Mouse (Mus musculus) stomach, embryonic 14.5 days (tissue): ENCODE results near the gene Scn1b. TPM values are rescaled to one million over a fixed set of nuclear protein-coding genes. Genes with fewer than 3 reads are reported as not detected.

Source experiments
- ATAC-seq: fragments of 200-750 bp; cut with Nextera tagmentation; 2 replicates; pipeline ENCODE4 v1.8.0; 2017; ENCODE audit warnings: low read depth, moderate TSS enrichment; ENCODE audit not compliant: insufficient number of reproducible peaks, insufficient read depth, low FRiP score
- H3K27ac ChIP-seq: fragments of 300-500 bp; sonication (generic); 2 replicates; pipeline ENCODE4 v1.5.1; 2014; ENCODE audit warnings: mild to moderate bottlenecking, low read length, moderate library complexity, mixed read lengths
- H3K27me3 ChIP-seq: fragments of 300-500 bp; sonication (generic); 2 replicates; pipeline ENCODE4 v1.6.1; 2014; ENCODE audit warnings: low read length, control low read depth, mixed read lengths; ENCODE audit not compliant: control insufficient read depth, insufficient read depth
- H3K36me3 ChIP-seq: fragments of 300-500 bp; sonication (generic); 2 replicates; pipeline ENCODE4 v1.6.1; 2014; ENCODE audit warnings: mild to moderate bottlenecking, control low read depth, low read length, moderate library complexity, mixed read lengths; ENCODE audit not compliant: control insufficient read depth, insufficient read depth
- H3K4me1 ChIP-seq: fragments of 300-500 bp; sonication (generic); 2 replicates; pipeline ENCODE4 v1.6.1; 2014; ENCODE audit warnings: low read length, control low read depth, mixed read lengths; ENCODE audit not compliant: control insufficient read depth, insufficient read depth
- H3K4me2 ChIP-seq: fragments of 300-500 bp; sonication (generic); replicated peaks from 2 replicates; pipeline ENCODE4 v1.6.1; 2014; ENCODE audit warnings: low read depth, low read length, control low read depth
- H3K4me3 ChIP-seq: fragments of 300-500 bp; sonication (generic); 2 replicates; pipeline ENCODE4 v1.5.1; 2014; ENCODE audit warnings: low read depth, low read length, control low read depth
- H3K9ac ChIP-seq: fragments of 300-500 bp; sonication (generic); replicated peaks from 2 replicates; pipeline ENCODE4 v1.6.1; 2014; ENCODE audit warnings: low read depth, mild to moderate bottlenecking, control low read depth, low read length, moderate library complexity, mixed read lengths
- H3K9me3 ChIP-seq: fragments of 300-500 bp; sonication (generic); 2 replicates; pipeline ENCODE4 v1.6.1; 2016; ENCODE audit warnings: low read depth, low read length, control low read depth; ENCODE audit not compliant: control insufficient read depth
- WGBS: fragments of 180-500 bp; shearing (Covaris S2); extraction: QIAGEN DNeasy Blood & Tissue Kit; methylation state at CpG from one replicate; pipeline ENCODE4 v1.1.7; 2014; 5-methylcytosine and 5-hydroxymethylcytosine counted together
- polyA plus RNA-seq: library from polyadenylated mRNA; unstranded; fragments of >200 nt; fragmentation: Nextera tagmentation; extraction: Ambion mirVana; gene quantifications from 2 replicates; pipeline ENCODE4 v1.2.1, GENCODE M21; 2014

The Scn1b gene
- polyA plus RNA-seq, 1 experiment from 2014 or later, result 1.2 TPM

DNA sequence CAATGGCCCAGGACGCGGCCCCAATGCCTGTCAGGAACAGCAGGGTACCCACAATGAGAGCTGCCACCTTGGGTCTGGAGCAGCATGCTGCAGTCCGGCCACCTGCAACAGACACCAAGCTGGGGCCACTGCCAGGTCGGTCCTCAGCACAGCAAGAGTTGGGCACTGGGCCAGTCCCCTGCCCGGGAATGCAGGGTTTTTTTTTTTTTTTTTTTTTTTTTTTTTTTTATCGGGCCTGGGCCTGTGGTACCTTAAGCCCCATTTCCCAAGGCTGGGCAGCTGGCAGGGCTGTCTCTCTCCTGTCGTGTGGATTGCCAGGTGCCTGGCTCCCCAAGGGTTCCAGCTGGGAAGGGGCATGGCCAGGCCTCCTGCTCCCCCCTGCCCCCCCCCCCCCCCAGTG is 17.7 kb downstream of the Scn1b start:
- Histone ChIP-seq H3K36me3 (no peaks in the 10 kb centered on the region), H3K4me3 (no peak overlapping the region), H3K27ac (no peak overlapping the region), H3K4me2 (no peak overlapping the region), H3K27me3 (no peaks in the 10 kb centered on the region), H3K4me1 (peaks cover 4% of the 10 kb centered on the region; the same call in 1 of the 2 replicates), H3K9ac (no peak overlapping the region), H3K9me3 (no peaks in the 10 kb centered on the region)
- WGBS, result 41% methylated on average over 6 of the region's 7 CpGs
- ATAC-seq, result no peak

DNA sequence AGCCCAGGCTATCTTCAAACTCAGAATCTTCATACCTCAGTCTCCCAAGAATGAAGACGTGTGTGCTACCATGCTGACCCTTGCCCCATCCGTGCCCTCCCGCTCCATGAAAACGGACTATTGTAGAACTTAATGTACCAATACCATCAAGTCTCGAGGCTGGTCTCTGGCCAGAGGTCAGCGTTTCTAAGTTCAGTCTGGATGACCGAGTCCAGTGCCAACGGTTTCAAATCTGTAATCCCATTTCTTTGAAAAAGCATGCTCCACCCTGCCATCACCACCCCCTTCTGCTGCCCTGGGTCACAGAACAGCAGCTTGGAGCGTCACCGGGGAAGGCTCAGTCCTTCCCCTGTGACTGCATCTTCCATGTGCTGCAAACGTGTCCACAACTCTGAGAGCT is 19.0 kb downstream of the Scn1b start:
- H3K9me3 ChIP-seq, result no peaks in the 10 kb centered on the region
- no peak overlapping the region for H3K27ac ChIP-seq
- H3K9ac ChIP-seq, result no peak overlapping the region
- ATAC-seq, result no peak
- H3K4me3 ChIP-seq, result no peak overlapping the region
- no peaks in the 10 kb centered on the region for H3K36me3 ChIP-seq
- H3K4me1 ChIP-seq, result peaks cover 4% of the 10 kb centered on the region; the same call in 1 of the 2 replicates
- H3K27me3 ChIP-seq, result no peaks in the 10 kb centered on the region
- no peak overlapping the region for H3K4me2 ChIP-seq
- 89% methylated on average over 11 of the region's 11 CpGs for WGBS

DNA sequence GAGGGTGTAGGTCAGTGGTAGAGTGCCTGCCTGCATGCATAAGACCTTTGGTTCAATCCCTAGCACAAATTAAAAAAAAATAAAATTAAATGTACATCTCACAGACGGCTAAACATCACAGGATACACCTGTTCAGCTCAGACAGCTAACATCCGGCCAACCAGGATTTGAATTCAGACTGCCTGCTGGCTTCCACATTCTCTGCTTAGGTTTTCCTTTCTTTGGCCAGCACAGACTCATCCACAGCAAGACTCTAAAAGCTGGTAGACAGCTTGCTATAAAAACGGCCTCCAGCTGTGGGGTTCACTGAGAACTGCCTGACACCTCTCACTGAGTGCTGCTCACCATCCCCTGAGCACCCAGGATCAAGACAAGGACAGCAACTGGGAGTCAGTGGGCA is 20.6 kb downstream of the Scn1b start:
- Histone ChIP-seq H3K4me3 (no peak overlapping the region), H3K27me3 (no peaks in the 10 kb centered on the region), H3K4me1 (peaks cover 2% of the 10 kb centered on the region; the same call in 1 of the 2 replicates), H3K9ac (no peak overlapping the region), H3K27ac (no peak overlapping the region), H3K36me3 (no peaks in the 10 kb centered on the region), H3K9me3 (no peaks in the 10 kb centered on the region), H3K4me2 (no peak overlapping the region)
- no peak for ATAC-seq
- WGBS, result 50% methylated on average over 3 of the region's 3 CpGs

GRCm38 (mm10) chr7:31105061-31105768 is 21.6 kb downstream of the Scn1b start:
- Histone ChIP-seq H3K9ac (no peak overlapping the region), H3K27ac (no peak overlapping the region), H3K9me3 (no peaks in the 10 kb centered on the region), H3K4me1 (no peaks in the 10 kb centered on the region), H3K27me3 (no peaks in the 10 kb centered on the region), H3K36me3 (no peaks in the 10 kb centered on the region), H3K4me3 (no peak overlapping the region), H3K4me2 (no peak overlapping the region)
- ATAC-seq, result no peak
- 48% methylated on average over 15 of the region's 15 CpGs for WGBS

DNA sequence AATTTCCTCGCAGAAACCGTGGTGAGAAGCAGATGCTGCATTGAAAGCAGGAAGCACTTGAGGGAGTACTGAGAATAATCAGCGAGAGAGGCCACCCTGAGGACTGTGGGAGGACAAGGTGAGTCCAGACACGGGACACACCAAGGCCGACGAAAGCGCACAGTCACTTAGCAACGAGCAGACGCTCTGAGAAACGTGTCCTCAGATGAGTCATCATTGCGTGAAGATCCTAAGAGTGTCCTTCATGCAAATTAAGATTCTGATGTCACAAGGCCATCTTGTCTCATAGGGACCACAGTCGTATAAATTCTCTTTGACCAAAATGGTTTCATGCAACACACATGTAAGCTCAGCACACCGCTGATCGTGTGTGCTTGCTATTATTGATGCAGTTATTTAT is 26.0 kb downstream of the Scn1b start:
- no peak for ATAC-seq
- Histone ChIP-seq H3K36me3 (no peaks in the 10 kb centered on the region), H3K4me2 (no peak overlapping the region), H3K4me3 (no peak overlapping the region), H3K9ac (no peak overlapping the region), H3K27me3 (no peaks in the 10 kb centered on the region), H3K27ac (no peak overlapping the region), H3K4me1 (no peaks in the 10 kb centered on the region), H3K9me3 (no peaks in the 10 kb centered on the region)
- WGBS, result 74% methylated on average over 14 of the region's 14 CpGs

GRCm38 (mm10) chr7:31099612-31099982 is 27.2 kb downstream of the Scn1b start:
- Histone ChIP-seq H3K4me3 (no peak overlapping the region), H3K9ac (no peak overlapping the region), H3K27ac (no peak overlapping the region), H3K4me1 (no peaks in the 10 kb centered on the region), H3K4me2 (no peak overlapping the region), H3K9me3 (no peaks in the 10 kb centered on the region), H3K36me3 (no peaks in the 10 kb centered on the region), H3K27me3 (no peaks in the 10 kb centered on the region)
- no peak for ATAC-seq
- WGBS, result 87% methylated on average over 6 of the region's 6 CpGs

DNA sequence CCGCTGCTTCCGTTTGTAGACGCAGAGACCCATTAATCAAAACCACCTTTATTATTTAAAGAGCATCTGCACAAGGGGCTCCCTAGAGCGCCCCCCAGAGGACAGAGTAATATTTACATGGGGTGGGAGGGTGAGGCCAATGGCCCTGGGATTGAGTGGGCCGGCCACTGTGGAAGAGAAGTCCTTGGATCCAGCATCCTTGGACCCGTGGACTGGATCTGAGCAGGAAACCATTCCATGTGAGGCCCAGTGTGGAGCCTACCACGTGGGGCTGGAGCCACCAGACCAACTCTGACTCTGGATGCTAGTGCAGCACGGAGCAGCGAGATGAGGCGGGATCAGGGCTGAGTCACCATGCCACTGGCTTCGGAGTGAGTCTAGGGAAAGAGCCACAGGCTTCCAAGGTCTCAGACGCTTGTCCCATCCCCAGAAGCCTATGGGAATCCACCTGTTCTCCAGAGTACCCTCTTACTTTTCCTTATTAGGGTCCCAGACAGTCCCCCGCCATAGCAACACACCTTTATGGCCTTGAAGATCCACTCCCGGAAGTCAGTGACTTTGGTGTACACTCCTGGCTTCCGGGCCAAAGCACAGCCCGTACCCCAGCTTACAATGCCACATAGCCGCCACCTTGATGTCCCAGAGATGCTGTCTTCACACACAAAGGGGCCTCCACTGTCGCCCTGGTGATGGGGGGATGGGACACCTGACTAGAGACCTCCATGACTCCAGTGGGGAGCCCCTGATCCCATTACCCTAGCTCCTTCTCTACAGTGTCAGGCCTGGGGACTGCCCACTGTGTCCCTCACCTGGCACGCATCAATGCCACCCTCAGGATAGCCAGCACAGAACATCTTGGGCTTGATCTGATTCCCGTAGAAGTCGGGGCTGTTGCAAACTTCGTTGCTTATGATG is 27.8 kb downstream of the Scn1b start:
- WGBS, result 72% methylated on average over 22 of the region's 22 CpGs
- no peak overlapping the region for H3K9ac ChIP-seq
- H3K27me3 ChIP-seq, result no peaks in the 10 kb centered on the region
- no peak overlapping the region for H3K27ac ChIP-seq
- no peak for ATAC-seq
- no peaks in the 10 kb centered on the region for H3K9me3 ChIP-seq
- H3K4me1 ChIP-seq, result no peaks in the 10 kb centered on the region
- no peaks in the 10 kb centered on the region for H3K36me3 ChIP-seq
- no peak overlapping the region for H3K4me2 ChIP-seq
- H3K4me3 ChIP-seq, result no peak overlapping the region

DNA sequence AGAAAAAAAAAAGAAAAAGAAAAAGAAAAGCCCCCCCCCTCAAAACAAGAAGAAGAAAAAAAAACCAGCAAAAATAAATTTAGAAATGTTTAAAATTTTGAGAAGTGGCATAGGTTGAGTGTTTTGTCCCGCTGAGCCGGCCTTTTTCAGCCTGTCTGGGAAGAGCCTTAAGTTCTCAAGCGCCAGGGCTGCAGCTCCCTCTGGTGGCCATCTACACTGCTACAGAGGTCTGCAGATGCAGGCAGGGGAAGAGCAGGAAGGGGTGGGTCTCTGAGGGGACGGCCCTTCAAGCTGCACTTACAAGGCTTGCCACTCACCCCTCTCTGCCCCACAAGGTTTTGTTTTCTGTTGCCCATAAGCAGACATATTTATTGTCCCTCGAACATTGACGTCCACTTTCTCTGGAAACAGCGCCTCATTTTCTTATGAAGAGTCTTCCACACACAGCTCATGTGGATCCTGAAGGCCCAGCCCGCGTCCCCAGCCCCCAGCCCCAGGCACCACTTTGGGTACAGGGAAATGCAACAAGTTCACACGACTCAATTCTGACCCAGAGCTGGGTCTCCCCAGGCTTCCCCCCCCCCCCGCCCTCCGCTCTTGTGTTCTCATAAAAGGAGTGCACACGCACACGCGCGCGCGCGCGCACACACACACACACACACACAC is 29.1 kb downstream of the Scn1b start:
- peak; percentile 94 for ATAC-seq
- Histone ChIP-seq H3K27ac (no peak overlapping the region), H3K27me3 (no peaks in the 10 kb centered on the region), H3K4me2 (peak overlapping the region; percentile 32), H3K9me3 (no peaks in the 10 kb centered on the region), H3K36me3 (no peaks in the 10 kb centered on the region), H3K4me1 (no peaks in the 10 kb centered on the region), H3K4me3 (no peak overlapping the region), H3K9ac (no peak overlapping the region)
- WGBS, result 45% methylated on average over 20 of the region's 20 CpGs
